Mouse (Mus musculus): ENCODE measurements at regions not wholly inside any gene's neighbourhood (a gene's known extent, or its start where the extent isn't known, plus 50 kb on each side); places are given as distances from the start of the nearest gene placed in this dataset.

DNA sequence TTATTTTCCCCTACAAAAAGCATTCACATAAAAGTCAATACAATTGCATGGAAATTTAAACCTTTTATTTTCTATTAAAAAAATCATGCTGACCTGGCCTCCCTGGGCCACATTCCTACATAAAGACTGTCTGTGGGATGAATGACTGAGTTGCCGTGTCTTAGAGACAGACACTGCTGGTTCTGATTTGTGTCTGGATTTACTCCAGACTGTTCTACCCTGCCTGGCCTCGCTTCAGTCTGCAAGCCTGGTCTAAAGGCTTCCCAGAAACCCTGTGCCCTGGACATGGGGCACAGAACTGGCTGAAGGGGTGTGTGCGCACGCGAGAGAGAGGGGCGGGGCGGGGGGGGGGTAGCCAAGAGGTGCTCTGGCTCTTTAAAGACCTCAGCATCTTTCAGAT, 136.6 kb downstream of the Qpct start:
- TF ChIP-seq POLR2A (IDR thresholded peaks at IDR 0.05; ENCODE audit: insufficient read depth, low read depth, low read length) = no peak
- no peak for TF ChIP-seq CTCF (IDR thresholded peaks at IDR 0.05; ENCODE audit: insufficient read depth, low read depth, low read length)

Data from olfactory bulb, adult 2 months (tissue).